Mouse (Mus musculus): ENCODE results near the gene Tbc1d10a.

Tbc1d10a gene

GRCm38 (mm10) chr11:4246126-4246525, 59.5 kb downstream of the Tbc1d10a start:
- H3K4me1 ChIP-seq (replicated peaks; ENCODE audit: low read depth, low read length): peaks cover 59% of the 10 kb centered on the region
- no peaks in the 10 kb centered on the region for H3K27me3 ChIP-seq (ENCODE audit: insufficient read depth, low read length)
- TF ChIP-seq NANOG (IDR thresholded peaks at IDR 0.05; ENCODE audit: borderline replicate concordance, low read length): peak; percentile 93
- no peak for TF ChIP-seq POU5F1 (IDR thresholded peaks at IDR 0.05; ENCODE audit: borderline replicate concordance, low read length)
- no peaks in the 10 kb centered on the region for H3K36me3 ChIP-seq (ENCODE audit: insufficient read depth, low read length)
- peak overlapping the region; percentile 66 for H3K4me3 ChIP-seq (replicated peaks; ENCODE audit: low read length)
- peaks cover 12% of the 10 kb centered on the region for H3K9me3 ChIP-seq (ENCODE audit: low read length)

- H3K9me3 ChIP-seq (ENCODE audit: low read length): peaks cover 16% of the 10 kb centered on the region
- no peak for TF ChIP-seq NANOG (IDR thresholded peaks at IDR 0.05; ENCODE audit: borderline replicate concordance, low read length)
- no peak for TF ChIP-seq POU5F1 (IDR thresholded peaks at IDR 0.05; ENCODE audit: borderline replicate concordance, low read length)
- no peak for TF ChIP-seq CTCF (conservative IDR thresholded peaks at IDR 0.05; ENCODE audit: low read length)
- H3K36me3 ChIP-seq (ENCODE audit: insufficient read depth, low read length): no peaks in the 10 kb centered on the region
- H3K4me1 ChIP-seq (replicated peaks; ENCODE audit: low read depth, low read length): peaks cover 59% of the 10 kb centered on the region
- H3K27me3 ChIP-seq (ENCODE audit: insufficient read depth, low read length): no peaks in the 10 kb centered on the region
- peak overlapping the region; percentile 66; the same call in 1 of the 2 replicates for H3K4me3 ChIP-seq (replicated peaks; ENCODE audit: low read length)
Measured at GRCm38 (mm10) chr11:4246623-4247022, 60.0 kb downstream of the Tbc1d10a start.

GRCm38 (mm10) chr11:4247201-4247959, 60.8 kb downstream of the Tbc1d10a start:
- Histone ChIP-seq H3K9me3 (ENCODE audit: low read length) (peaks cover 16% of the 10 kb centered on the region), H3K4me1 (replicated peaks; ENCODE audit: low read depth, low read length) (peaks cover 62% of the 10 kb centered on the region), H3K36me3 (ENCODE audit: insufficient read depth, low read length) (no peaks in the 10 kb centered on the region), H3K27me3 (ENCODE audit: insufficient read depth, low read length) (no peaks in the 10 kb centered on the region), H3K4me3 (replicated peaks; ENCODE audit: low read length) (peak overlapping the region; percentile 50)
- TF ChIP-seq NANOG (IDR thresholded peaks at IDR 0.05; ENCODE audit: borderline replicate concordance, low read length): no peak
- no peak for TF ChIP-seq POU5F1 (IDR thresholded peaks at IDR 0.05; ENCODE audit: borderline replicate concordance, low read length)
- no peak for TF ChIP-seq CTCF (conservative IDR thresholded peaks at IDR 0.05; ENCODE audit: low read length)

- Histone ChIP-seq H3K36me3 (ENCODE audit: insufficient read depth, low read length) (no peaks in the 10 kb centered on the region), H3K4me1 (replicated peaks; ENCODE audit: low read depth, low read length) (peaks cover 71% of the 10 kb centered on the region), H3K9me3 (ENCODE audit: low read length) (peaks cover 16% of the 10 kb centered on the region), H3K4me3 (replicated peaks; ENCODE audit: low read length) (no peak overlapping the region), H3K27me3 (ENCODE audit: insufficient read depth, low read length) (no peaks in the 10 kb centered on the region)
- TF ChIP-seq POU5F1 (IDR thresholded peaks at IDR 0.05; ENCODE audit: borderline replicate concordance, low read length) (no peak), CTCF (conservative IDR thresholded peaks at IDR 0.05; ENCODE audit: low read length) (no peak), NANOG (IDR thresholded peaks at IDR 0.05; ENCODE audit: borderline replicate concordance, low read length) (no peak)
Measured at GRCm38 (mm10) chr11:4249151-4249550, 62.6 kb downstream of the Tbc1d10a start.

- Histone ChIP-seq H3K36me3 (ENCODE audit: insufficient read depth, low read length) (no peaks in the 10 kb centered on the region), H3K4me1 (replicated peaks; ENCODE audit: low read depth, low read length) (peaks cover 68% of the 10 kb centered on the region), H3K4me3 (replicated peaks; ENCODE audit: low read length) (no peak overlapping the region), H3K27me3 (ENCODE audit: insufficient read depth, low read length) (no peaks in the 10 kb centered on the region), H3K9me3 (ENCODE audit: low read length) (peaks cover 16% of the 10 kb centered on the region)
- TF ChIP-seq POU5F1 (IDR thresholded peaks at IDR 0.05; ENCODE audit: borderline replicate concordance, low read length) (no peak), NANOG (IDR thresholded peaks at IDR 0.05; ENCODE audit: borderline replicate concordance, low read length) (no peak), CTCF (conservative IDR thresholded peaks at IDR 0.05; ENCODE audit: low read length) (no peak)
Measured at GRCm38 (mm10) chr11:4250290-4250689, 63.7 kb downstream of the Tbc1d10a start.

- Histone ChIP-seq H3K9me3 (ENCODE audit: low read length) (peaks cover 16% of the 10 kb centered on the region), H3K36me3 (ENCODE audit: insufficient read depth, low read length) (no peaks in the 10 kb centered on the region), H3K4me3 (replicated peaks; ENCODE audit: low read length) (no peak overlapping the region), H3K4me1 (replicated peaks; ENCODE audit: low read depth, low read length) (peaks cover 68% of the 10 kb centered on the region), H3K27me3 (ENCODE audit: insufficient read depth, low read length) (no peaks in the 10 kb centered on the region)
- TF ChIP-seq NANOG (IDR thresholded peaks at IDR 0.05; ENCODE audit: borderline replicate concordance, low read length) (no peak), POU5F1 (IDR thresholded peaks at IDR 0.05; ENCODE audit: borderline replicate concordance, low read length) (no peak)
Measured at GRCm38 (mm10) chr11:4251376-4251775, 64.8 kb downstream of the Tbc1d10a start.

- H3K27me3 ChIP-seq (ENCODE audit: insufficient read depth, low read length): no peaks in the 10 kb centered on the region
- peaks cover 16% of the 10 kb centered on the region for H3K9me3 ChIP-seq (ENCODE audit: low read length)
- no peaks in the 10 kb centered on the region for H3K36me3 ChIP-seq (ENCODE audit: insufficient read depth, low read length)
- H3K4me1 ChIP-seq (replicated peaks; ENCODE audit: low read depth, low read length): peaks cover 68% of the 10 kb centered on the region
- H3K4me3 ChIP-seq (replicated peaks; ENCODE audit: low read length): no peak overlapping the region
- TF ChIP-seq CTCF (conservative IDR thresholded peaks at IDR 0.05; ENCODE audit: low read length) (no peak), NANOG (IDR thresholded peaks at IDR 0.05; ENCODE audit: borderline replicate concordance, low read length) (0 out of 2 replicates have a peak, but pooled peaks have one; percentile 5), POU5F1 (IDR thresholded peaks at IDR 0.05; ENCODE audit: borderline replicate concordance, low read length) (no peak)
Measured at GRCm38 (mm10) chr11:4252886-4253285, 66.3 kb downstream of the Tbc1d10a start.

GRCm38 (mm10) chr11:4256846-4257607, 70.4 kb downstream of the Tbc1d10a start, which contains the start of gene Lif:
Gene Lif (plus strand): TSS chr11:4257557.
- TF ChIP-seq NANOG (IDR thresholded peaks at IDR 0.05; ENCODE audit: borderline replicate concordance, low read length): no peak
- no peak for TF ChIP-seq CTCF (conservative IDR thresholded peaks at IDR 0.05; ENCODE audit: low read length)
- TF ChIP-seq POU5F1 (IDR thresholded peaks at IDR 0.05; ENCODE audit: borderline replicate concordance, low read length): no peak
- H3K27me3 ChIP-seq (ENCODE audit: insufficient read depth, low read length): no peaks in the 10 kb centered on the region
- H3K9me3 ChIP-seq (ENCODE audit: low read length): peaks cover 5% of the 10 kb centered on the region; the same call in 1 of the 2 replicates
- peaks cover 75% of the 10 kb centered on the region for H3K4me1 ChIP-seq (replicated peaks; ENCODE audit: low read depth, low read length)
- no peaks in the 10 kb centered on the region for H3K36me3 ChIP-seq (ENCODE audit: insufficient read depth, low read length)
- H3K4me3 ChIP-seq (replicated peaks; ENCODE audit: low read length): peak within 1 kb of the TSS; percentile 30; the same call in 1 of the 2 replicates
